Mouse (Mus musculus) lung, adult 2 months (tissue): Measurements from ENCODE around the gene Mertk.

Experiments
- CTCF ChIP-seq: fragments of 200-500 bp; IDR thresholded peaks from 2 replicates; pipeline ENCODE4 v1.5.1; 2011; ENCODE audit warnings: mild to moderate bottlenecking, low read length, control low read depth; ENCODE audit not compliant: insufficient read depth
- POLR2A ChIP-seq: fragments of 200-500 bp; IDR thresholded peaks from 2 replicates; pipeline ENCODE4 v1.6.1; 2011; ENCODE audit warnings: low read depth, mild to moderate bottlenecking, control low read depth, low read length, borderline replicate concordance; ENCODE audit errors: extremely low read depth

- TF ChIP-seq CTCF (no peak), POLR2A (no peak)
Measured at GRCm38 (mm10) chr2:128710609-128711008, 11.9 kb downstream of the Mertk start.
